Mouse (Mus musculus): ENCODE results near the gene Selp.

Selp gene

GRCm38 (mm10) chr1:164170434-164170833, 55.4 kb downstream of the Selp start:
- H3K27me3 ChIP-seq (ENCODE audit: insufficient read depth, low read length), result no peaks in the 10 kb centered on the region
- TF ChIP-seq CTCF (conservative IDR thresholded peaks at IDR 0.05; ENCODE audit: low read length) (no peak), NANOG (IDR thresholded peaks at IDR 0.05; ENCODE audit: borderline replicate concordance, low read length) (no peak), POU5F1 (IDR thresholded peaks at IDR 0.05; ENCODE audit: borderline replicate concordance, low read length) (no peak)
- no peaks in the 10 kb centered on the region for H3K4me1 ChIP-seq (replicated peaks; ENCODE audit: low read depth, low read length)
- H3K36me3 ChIP-seq (ENCODE audit: insufficient read depth, low read length), result no peaks in the 10 kb centered on the region
- H3K4me3 ChIP-seq (replicated peaks; ENCODE audit: low read length), result no peak overlapping the region
- H3K9me3 ChIP-seq (ENCODE audit: low read length), result no peaks in the 10 kb centered on the region

GRCm38 (mm10) chr1:164173145-164173544, 58.1 kb downstream of the Selp start:
- no peak for TF ChIP-seq POU5F1 (IDR thresholded peaks at IDR 0.05; ENCODE audit: borderline replicate concordance, low read length)
- TF ChIP-seq CTCF (conservative IDR thresholded peaks at IDR 0.05; ENCODE audit: low read length), result no peak
- TF ChIP-seq NANOG (IDR thresholded peaks at IDR 0.05; ENCODE audit: borderline replicate concordance, low read length), result no peak
- H3K9me3 ChIP-seq (ENCODE audit: low read length), result no peaks in the 10 kb centered on the region
- no peaks in the 10 kb centered on the region for H3K36me3 ChIP-seq (ENCODE audit: insufficient read depth, low read length)
- H3K4me1 ChIP-seq (replicated peaks; ENCODE audit: low read depth, low read length), result no peaks in the 10 kb centered on the region
- H3K27me3 ChIP-seq (ENCODE audit: insufficient read depth, low read length), result no peaks in the 10 kb centered on the region
- H3K4me3 ChIP-seq (replicated peaks; ENCODE audit: low read length), result no peak overlapping the region

DNA sequence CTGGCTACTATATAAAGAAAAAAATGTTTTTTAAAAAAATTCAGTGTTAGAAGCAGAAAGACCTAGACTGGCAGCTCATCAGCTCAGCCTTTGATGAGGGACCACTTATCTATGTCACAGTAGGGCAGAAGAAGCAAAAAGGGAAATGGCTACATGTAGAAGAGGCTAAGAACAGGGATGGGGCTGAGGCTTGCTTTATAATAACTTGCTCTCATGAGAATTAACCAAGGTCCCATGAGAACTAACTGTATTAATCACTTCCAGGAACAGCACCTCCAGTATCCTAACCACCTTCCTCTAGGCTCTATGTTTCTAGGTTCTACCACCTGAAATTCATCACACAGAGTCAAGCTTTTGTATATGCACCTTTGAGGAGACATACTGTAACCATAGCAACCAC, 61.8 kb downstream of the Selp start:
- H3K4me3 ChIP-seq (replicated peaks; ENCODE audit: low read length), result no peak overlapping the region
- H3K27me3 ChIP-seq (ENCODE audit: insufficient read depth, low read length), result no peaks in the 10 kb centered on the region
- H3K4me1 ChIP-seq (replicated peaks; ENCODE audit: low read depth, low read length), result no peaks in the 10 kb centered on the region
- no peaks in the 10 kb centered on the region for H3K36me3 ChIP-seq (ENCODE audit: insufficient read depth, low read length)
- H3K9me3 ChIP-seq (ENCODE audit: low read length), result no peaks in the 10 kb centered on the region
- no peak for TF ChIP-seq NANOG (IDR thresholded peaks at IDR 0.05; ENCODE audit: borderline replicate concordance, low read length)
- no peak for TF ChIP-seq CTCF (conservative IDR thresholded peaks at IDR 0.05; ENCODE audit: low read length)
- no peak for TF ChIP-seq POU5F1 (IDR thresholded peaks at IDR 0.05; ENCODE audit: borderline replicate concordance, low read length)

DNA sequence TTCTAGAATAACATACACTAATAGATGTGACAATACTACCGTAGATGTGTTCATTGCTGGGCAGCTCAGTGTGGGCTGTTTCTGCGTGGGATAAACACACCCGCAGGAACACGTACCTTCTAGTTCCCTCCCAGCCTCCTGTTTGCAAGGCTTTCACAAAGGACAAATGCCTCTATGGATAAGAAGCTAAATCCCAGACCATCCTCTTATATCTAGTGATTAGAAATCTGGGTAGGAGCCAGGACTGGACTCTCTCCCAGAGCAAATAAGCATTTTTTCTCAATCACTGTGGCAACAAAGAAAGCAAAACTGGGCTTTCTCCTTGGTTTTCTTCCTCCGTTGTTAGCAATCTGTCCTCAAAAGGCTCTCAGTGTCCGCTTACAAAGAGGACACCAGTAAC, 63.4 kb downstream of the Selp start:
- H3K27me3 ChIP-seq (ENCODE audit: insufficient read depth, low read length), result no peaks in the 10 kb centered on the region
- H3K9me3 ChIP-seq (ENCODE audit: low read length), result no peaks in the 10 kb centered on the region
- H3K4me3 ChIP-seq (replicated peaks; ENCODE audit: low read length), result no peak overlapping the region
- no peaks in the 10 kb centered on the region for H3K4me1 ChIP-seq (replicated peaks; ENCODE audit: low read depth, low read length)
- TF ChIP-seq CTCF (conservative IDR thresholded peaks at IDR 0.05; ENCODE audit: low read length) (no peak), NANOG (IDR thresholded peaks at IDR 0.05; ENCODE audit: borderline replicate concordance, low read length) (no peak), POU5F1 (IDR thresholded peaks at IDR 0.05; ENCODE audit: borderline replicate concordance, low read length) (no peak)
- H3K36me3 ChIP-seq (ENCODE audit: insufficient read depth, low read length), result no peaks in the 10 kb centered on the region

- Histone ChIP-seq H3K9me3 (ENCODE audit: low read length) (no peaks in the 10 kb centered on the region), H3K4me3 (replicated peaks; ENCODE audit: low read length) (no peak overlapping the region), H3K36me3 (ENCODE audit: insufficient read depth, low read length) (no peaks in the 10 kb centered on the region), H3K4me1 (replicated peaks; ENCODE audit: low read depth, low read length) (peaks cover 6% of the 10 kb centered on the region; the same call in 1 of the 2 replicates), H3K27me3 (ENCODE audit: insufficient read depth, low read length) (no peaks in the 10 kb centered on the region)
- TF ChIP-seq CTCF (conservative IDR thresholded peaks at IDR 0.05; ENCODE audit: low read length) (peak; percentile 96), POU5F1 (IDR thresholded peaks at IDR 0.05; ENCODE audit: borderline replicate concordance, low read length) (no peak)
Observed at GRCm38 (mm10) chr1:164184142-164184870, 69.2 kb downstream of the Selp start.

DNA sequence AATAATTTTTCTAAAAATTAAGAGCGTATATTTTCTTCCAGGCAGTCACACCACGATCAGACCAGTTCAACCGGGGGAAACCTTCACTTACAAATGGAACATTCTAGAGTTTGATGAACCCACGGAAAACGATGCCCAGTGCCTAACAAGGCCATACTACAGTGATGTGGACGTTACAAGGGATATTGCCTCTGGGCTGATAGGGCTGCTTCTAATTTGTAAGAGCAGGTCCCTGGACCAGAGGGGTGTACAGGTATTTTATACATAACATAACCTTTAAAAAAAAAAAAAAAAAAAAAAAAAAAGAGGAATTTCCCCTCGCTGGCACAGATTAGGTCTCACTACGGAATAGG, 69.8 kb downstream of the Selp start:
- H3K4me3 ChIP-seq (replicated peaks; ENCODE audit: low read length), result no peak overlapping the region
- no peaks in the 10 kb centered on the region for H3K9me3 ChIP-seq (ENCODE audit: low read length)
- H3K36me3 ChIP-seq (ENCODE audit: insufficient read depth, low read length), result no peaks in the 10 kb centered on the region
- peaks cover 6% of the 10 kb centered on the region; the same call in 1 of the 2 replicates for H3K4me1 ChIP-seq (replicated peaks; ENCODE audit: low read depth, low read length)
- TF ChIP-seq POU5F1 (IDR thresholded peaks at IDR 0.05; ENCODE audit: borderline replicate concordance, low read length) (no peak), CTCF (conservative IDR thresholded peaks at IDR 0.05; ENCODE audit: low read length) (no peak), NANOG (IDR thresholded peaks at IDR 0.05; ENCODE audit: borderline replicate concordance, low read length) (no peak)
- no peaks in the 10 kb centered on the region for H3K27me3 ChIP-seq (ENCODE audit: insufficient read depth, low read length)

GRCm38 (mm10) chr1:164185316-164185715, 70.3 kb downstream of the Selp start:
- H3K4me1 ChIP-seq (replicated peaks; ENCODE audit: low read depth, low read length), result peaks cover 6% of the 10 kb centered on the region; the same call in 1 of the 2 replicates
- H3K27me3 ChIP-seq (ENCODE audit: insufficient read depth, low read length), result no peaks in the 10 kb centered on the region
- H3K4me3 ChIP-seq (replicated peaks; ENCODE audit: low read length), result no peak overlapping the region
- no peaks in the 10 kb centered on the region for H3K9me3 ChIP-seq (ENCODE audit: low read length)
- H3K36me3 ChIP-seq (ENCODE audit: insufficient read depth, low read length), result no peaks in the 10 kb centered on the region
- no peak for TF ChIP-seq POU5F1 (IDR thresholded peaks at IDR 0.05; ENCODE audit: borderline replicate concordance, low read length)
- TF ChIP-seq CTCF (conservative IDR thresholded peaks at IDR 0.05; ENCODE audit: low read length), result no peak
- TF ChIP-seq NANOG (IDR thresholded peaks at IDR 0.05; ENCODE audit: borderline replicate concordance, low read length), result no peak

- TF ChIP-seq POU5F1 (IDR thresholded peaks at IDR 0.05; ENCODE audit: borderline replicate concordance, low read length) (no peak), NANOG (IDR thresholded peaks at IDR 0.05; ENCODE audit: borderline replicate concordance, low read length) (no peak), CTCF (conservative IDR thresholded peaks at IDR 0.05; ENCODE audit: low read length) (no peak)
Observed at GRCm38 (mm10) chr1:164187002-164187560, 72.0 kb downstream of the Selp start.

More at GRCm38 (mm10) chr1:164187002-164187560, 72.0 kb downstream of the Selp start:
- Histone ChIP-seq H3K9me3 (ENCODE audit: low read length) (no peaks in the 10 kb centered on the region), H3K27me3 (ENCODE audit: insufficient read depth, low read length) (no peaks in the 10 kb centered on the region), H3K36me3 (ENCODE audit: insufficient read depth, low read length) (no peaks in the 10 kb centered on the region), H3K4me3 (replicated peaks; ENCODE audit: low read length) (no peak overlapping the region), H3K4me1 (replicated peaks; ENCODE audit: low read depth, low read length) (peaks cover 6% of the 10 kb centered on the region; the same call in 1 of the 2 replicates)
